Mouse (Mus musculus): ENCODE data around the gene Snx33.
"Not testable (repeated sequence)": the region's sequence is repeated elsewhere in the genome, so short reads cannot be mapped to it uniquely, and the experiment has no call there.

Snx33 gene

GRCm38 (mm10) chr9:56925291-56926024, 2.7 kb downstream of the Snx33 start:
- no peak for DNase-seq

GRCm38 (mm10) chr9:56924651-56925027, 3.5 kb downstream of the Snx33 start:
- DNase-seq, result peak; percentile 44

GRCm38 (mm10) chr9:56923841-56924650, 4.1 kb downstream of the Snx33 start:
- DNase-seq, result no peak

GRCm38 (mm10) chr9:56922746-56923145, 5.4 kb downstream of the Snx33 start:
- DNase-seq, result no peak

- DNase-seq, result no peak
Observed at GRCm38 (mm10) chr9:56918466-56918865, 9.7 kb downstream of the Snx33 start.

- no peak for DNase-seq
Observed at GRCm38 (mm10) chr9:56917131-56917530, 11.0 kb downstream of the Snx33 start.

- no peak for DNase-seq
Observed at GRCm38 (mm10) chr9:56915695-56916410, 12.3 kb downstream of the Snx33 start.

GRCm38 (mm10) chr9:56915116-56915515, 13.1 kb downstream of the Snx33 start:
- DNase-seq, result no peak

GRCm38 (mm10) chr9:56913991-56914390, 14.2 kb downstream of the Snx33 start:
- no peak for DNase-seq

- DNase-seq, result no peak
Observed at GRCm38 (mm10) chr9:56911017-56911416, 17.2 kb downstream of the Snx33 start.

- DNase-seq, result not testable (repeated sequence)
Observed at GRCm38 (mm10) chr9:56909991-56910390, 18.2 kb downstream of the Snx33 start.

GRCm38 (mm10) chr9:56907549-56907948, 20.6 kb downstream of the Snx33 start:
- DNase-seq, result no peak

GRCm38 (mm10) chr9:56903662-56904061, 24.5 kb downstream of the Snx33 start:
- no peak for DNase-seq

GRCm38 (mm10) chr9:56901187-56901586, 27.0 kb downstream of the Snx33 start:
- no peak for DNase-seq

GRCm38 (mm10) chr9:56900571-56900970, 27.6 kb downstream of the Snx33 start:
- DNase-seq, result no peak

GRCm38 (mm10) chr9:56900060-56900459, 28.1 kb downstream of the Snx33 start:
- no peak for DNase-seq

GRCm38 (mm10) chr9:56899409-56899808, 28.8 kb downstream of the Snx33 start:
- no peak for DNase-seq

GRCm38 (mm10) chr9:56896779-56897178, 31.4 kb downstream of the Snx33 start:
- DNase-seq, result no peak

- peak; percentile 55 for DNase-seq
Observed at GRCm38 (mm10) chr9:56894006-56894405, 34.2 kb downstream of the Snx33 start.

GRCm38 (mm10) chr9:56893313-56893712, 34.9 kb downstream of the Snx33 start:
- no peak for DNase-seq

- no peak for DNase-seq
Observed at GRCm38 (mm10) chr9:56892111-56892510, 36.1 kb downstream of the Snx33 start.

GRCm38 (mm10) chr9:56891517-56892011, 36.6 kb downstream of the Snx33 start:
- DNase-seq, result peak; percentile 52

GRCm38 (mm10) chr9:56890522-56891250, 37.5 kb downstream of the Snx33 start:
- DNase-seq, result no peak

Data from right cerebral cortex, postnatal 4 days (tissue).